Mouse (Mus musculus) lung, postnatal 0 days (tissue): ENCODE measurements around the gene Reck. TPM values are rescaled to one million over a fixed set of nuclear protein-coding genes. Genes with fewer than 3 reads are reported as not detected.

Experiments used
- ATAC-seq: fragments of 200-750 bp; cut with Nextera tagmentation; 2 replicates; pipeline ENCODE4 v1.8.0; 2017; ENCODE audit warnings: moderate library complexity
- DNase-seq: peaks from one replicate; pipeline ENCODE4 v3.0.0-alpha.2; 2016; ENCODE audit warnings: low spot score
- H3K27ac ChIP-seq: fragments of 300-500 bp; sonication (generic); 2 replicates; pipeline ENCODE4 v1.5.1; 2014; ENCODE audit warnings: antibody characterized with exemption, mild to moderate bottlenecking, low read length, mixed read lengths
- H3K27me3 ChIP-seq: fragments of 300-500 bp; sonication (generic); replicated peaks from 2 replicates; pipeline ENCODE4 v1.6.1; 2014; ENCODE audit warnings: low read length, mixed read lengths; ENCODE audit not compliant: insufficient read depth
- H3K36me3 ChIP-seq: fragments of 300-500 bp; sonication (generic); 2 replicates; pipeline ENCODE4 v1.6.1; 2014; ENCODE audit warnings: low read length, mixed read lengths; ENCODE audit not compliant: insufficient read depth
- H3K4me1 ChIP-seq: fragments of 300-500 bp; sonication (generic); 2 replicates; pipeline ENCODE4 v1.6.1; 2014; ENCODE audit warnings: antibody characterized with exemption, low read depth, low read length, mixed read lengths; ENCODE audit not compliant: insufficient read depth
- H3K4me2 ChIP-seq: fragments of 300-500 bp; sonication (generic); replicated peaks from 2 replicates; pipeline ENCODE4 v1.6.1; 2014; ENCODE audit warnings: low read depth, mild to moderate bottlenecking, low read length, moderate library complexity, mixed read lengths
- H3K4me3 ChIP-seq: fragments of 300-500 bp; sonication (generic); 2 replicates; pipeline ENCODE4 v1.5.1; 2014; ENCODE audit warnings: low read depth, low read length
- H3K9ac ChIP-seq: fragments of 300-500 bp; sonication (generic); replicated peaks from 2 replicates; pipeline ENCODE4 v1.6.1; 2014; ENCODE audit warnings: low read depth, mild to moderate bottlenecking
- H3K9me3 ChIP-seq: fragments of 300-500 bp; sonication (generic); 2 replicates; pipeline ENCODE4 v1.6.1; 2016; ENCODE audit warnings: low read length, mixed read lengths
- CTCF ChIP-seq: IDR thresholded peaks from 2 replicates; pipeline ENCODE4 v1.5.1; 2016; ENCODE audit warnings: antibody characterized with exemption, mild to moderate bottlenecking
- EP300 ChIP-seq: IDR thresholded peaks from 2 replicates; pipeline ENCODE4 v1.6.1; 2016; ENCODE audit warnings: antibody characterized with exemption, mild to moderate bottlenecking, control low read depth
- WGBS: fragments of 180-500 bp; shearing (Covaris S2); extraction: QIAGEN DNeasy Blood & Tissue Kit; methylation state at CpG from one replicate; pipeline ENCODE4 v1.1.7; 2014; 5-methylcytosine and 5-hydroxymethylcytosine counted together
- polyA plus RNA-seq: library from polyadenylated mRNA; unstranded; fragments of >200 nt; fragmentation: Nextera tagmentation; extraction: Ambion mirVana; gene quantifications from 2 replicates; pipeline ENCODE4 v1.2.1, GENCODE M21; 2015

Reck gene
- polyA plus RNA-seq, 1 experiment from 2014 or later: 13.6 TPM

GRCm38 (mm10) chr4:43936749-43937674 is 61.7 kb downstream of the Reck start:
- no peaks in the 10 kb centered on the region for H3K27me3 ChIP-seq
- no peak overlapping the region for H3K27ac ChIP-seq
- 0 out of 2 replicates have a peak, but pooled peaks cover 3% of the 10 kb centered on the region for H3K4me1 ChIP-seq
- ATAC-seq (peak; percentile 57), DNase-seq (no peak)
- H3K4me3 ChIP-seq: no peak overlapping the region
- TF ChIP-seq EP300: no peak
- no peak for TF ChIP-seq CTCF
- H3K4me2 ChIP-seq: no peak overlapping the region
- 60% methylated on average over 14 of the region's 14 CpGs for WGBS
- no peaks in the 10 kb centered on the region for H3K9me3 ChIP-seq
- H3K36me3 ChIP-seq: 0 out of 2 replicates have a peak, but pooled peaks cover 3% of the 10 kb centered on the region
- H3K9ac ChIP-seq: no peak overlapping the region

DNA sequence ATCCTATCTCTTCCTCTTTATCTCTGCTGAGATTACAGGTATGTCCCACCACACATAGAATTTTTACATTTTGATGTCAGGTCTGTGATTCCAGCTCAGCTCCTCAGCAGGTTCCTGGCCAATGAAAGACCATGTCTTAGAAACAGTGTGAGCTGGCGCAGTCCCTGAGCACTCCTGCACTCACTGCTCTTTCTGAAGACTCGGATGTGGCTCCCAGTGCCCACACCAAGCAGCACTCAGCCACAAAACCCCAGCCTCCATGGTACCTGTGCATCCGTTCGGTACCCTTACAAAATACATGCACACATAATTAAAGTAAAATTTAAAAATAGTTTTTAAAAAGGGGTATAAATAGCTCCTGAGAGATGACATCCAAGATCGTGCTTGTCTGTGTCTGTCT is 66.0 kb downstream of the Reck start:
- ATAC-seq (no peak), DNase-seq (no peak)
- Histone ChIP-seq H3K9ac (no peak overlapping the region), H3K4me3 (no peak overlapping the region), H3K4me1 (0 out of 2 replicates have a peak, but pooled peaks cover 3% of the 10 kb centered on the region), H3K36me3 (0 out of 2 replicates have a peak, but pooled peaks cover 3% of the 10 kb centered on the region), H3K27me3 (no peaks in the 10 kb centered on the region), H3K27ac (no peak overlapping the region), H3K9me3 (no peaks in the 10 kb centered on the region), H3K4me2 (no peak overlapping the region)
- no peak for TF ChIP-seq CTCF
- no peak for TF ChIP-seq EP300
- 87% methylated on average over 5 of the region's 5 CpGs for WGBS

GRCm38 (mm10) chr4:43942421-43942820 is 67.1 kb downstream of the Reck start:
- Histone ChIP-seq H3K9ac (no peak overlapping the region), H3K4me3 (no peak overlapping the region), H3K27ac (no peak overlapping the region), H3K36me3 (0 out of 2 replicates have a peak, but pooled peaks cover 3% of the 10 kb centered on the region), H3K9me3 (no peaks in the 10 kb centered on the region), H3K4me2 (no peak overlapping the region), H3K4me1 (no peaks in the 10 kb centered on the region), H3K27me3 (no peaks in the 10 kb centered on the region)
- WGBS: 88% methylated on average over 8 of the region's 8 CpGs
- no peak for TF ChIP-seq CTCF
- no peak for TF ChIP-seq EP300
- DNase-seq: no peak
- ATAC-seq: no peak

- WGBS: 93% methylated on average over 2 of the region's 2 CpGs
- Histone ChIP-seq H3K27me3 (no peaks in the 10 kb centered on the region), H3K4me3 (no peak overlapping the region), H3K27ac (no peak overlapping the region), H3K9ac (no peak overlapping the region), H3K4me1 (no peaks in the 10 kb centered on the region), H3K9me3 (no peaks in the 10 kb centered on the region), H3K36me3 (no peaks in the 10 kb centered on the region), H3K4me2 (no peak overlapping the region)
- ATAC-seq (no peak), DNase-seq (no peak)
- TF ChIP-seq EP300 (no peak), CTCF (no peak)
Observed at GRCm38 (mm10) chr4:43947571-43947970, 72.2 kb downstream of the Reck start.

DNA sequence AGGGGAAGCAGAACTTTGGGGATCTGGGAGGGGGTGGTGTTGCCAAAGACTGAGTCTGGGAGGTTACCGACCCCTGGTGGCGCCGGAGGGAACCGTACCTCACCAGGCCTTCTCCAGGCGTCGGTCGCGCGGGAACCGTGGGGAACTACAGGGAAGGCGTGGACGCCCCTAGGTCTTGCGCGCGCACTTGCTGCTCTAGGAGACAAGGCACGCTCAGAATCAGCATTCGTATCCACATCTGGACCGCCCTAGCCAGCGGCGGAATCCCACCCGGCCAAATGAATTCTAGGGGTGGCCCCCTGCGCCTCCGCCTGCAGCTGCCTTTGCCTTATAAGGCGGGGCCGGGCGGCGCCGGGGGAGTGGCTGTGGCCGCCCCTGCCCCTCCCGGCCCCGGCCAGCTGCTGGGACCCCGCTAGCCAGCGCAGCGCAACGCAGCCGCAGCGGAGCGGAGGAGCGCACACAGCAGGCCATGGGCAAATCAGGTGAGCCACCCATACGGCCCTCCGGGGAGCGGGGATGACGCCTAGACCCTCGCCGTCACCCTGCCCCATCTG is 82.0 kb downstream of the Reck start, which contains the start of gene Glipr2:
Gene Glipr2 (plus strand): TSS at position 110 of the 554 bp plus-strand sequence.
- TF ChIP-seq EP300 (no peak), CTCF (peak; percentile 88)
- DNase-seq: peak; percentile 92
- peak; percentile 90 for ATAC-seq
- Histone ChIP-seq H3K9me3 (no peaks in the 10 kb centered on the region), H3K4me1 (peaks cover 4% of the 10 kb centered on the region; the same call in 1 of the 2 replicates), H3K4me3 (peak within 1 kb of the TSS; percentile 60), H3K4me2 (peak within 1 kb of the TSS; percentile 97), H3K9ac (peak within 1 kb of the TSS; percentile 41; the same call in 1 of the 2 replicates), H3K36me3 (no peaks in the 10 kb centered on the region), H3K27ac (peak within 1 kb of the TSS; percentile 72), H3K27me3 (no peaks in the 10 kb centered on the region)
- 0% methylated on average over 45 of the region's 45 CpGs for WGBS

GRCm38 (mm10) chr4:43957846-43958461 is 82.6 kb downstream of the Reck start:
- Histone ChIP-seq H3K27me3 (no peaks in the 10 kb centered on the region), H3K36me3 (no peaks in the 10 kb centered on the region), H3K4me1 (peaks cover 4% of the 10 kb centered on the region; the same call in 1 of the 2 replicates), H3K4me3 (peak overlapping the region; percentile 60), H3K9me3 (no peaks in the 10 kb centered on the region), H3K9ac (peak overlapping the region; percentile 41; the same call in 1 of the 2 replicates), H3K27ac (peak overlapping the region; percentile 72), H3K4me2 (peak overlapping the region; percentile 97)
- WGBS: under 1% methylated on average over 26 of the region's 26 CpGs
- peak; percentile 60 for ATAC-seq
- peak; percentile 71 for DNase-seq
- TF ChIP-seq EP300 (no peak), CTCF (no peak; the same call in 1 of the 2 replicates)
